Mouse (Mus musculus) liver, postnatal 0 days (tissue): Measurements from ENCODE around the gene Ccdc81. TPM values are rescaled to one million over a fixed set of nuclear protein-coding genes. Genes with fewer than 3 reads are reported as not detected.

Source experiments
- ATAC-seq: fragments of 200-750 bp; cut with Nextera tagmentation; 2 replicates; pipeline ENCODE4 v1.8.0; 2017; ENCODE audit warnings: mild to moderate bottlenecking, moderate library complexity
- DNase-seq: peaks from one replicate; pipeline ENCODE4 v3.0.0-alpha.2; 2016
- H3K27ac ChIP-seq: fragments of 300-500 bp; sonication (generic); 2 replicates; pipeline ENCODE4 v1.5.1; 2014; ENCODE audit warnings: antibody characterized with exemption, moderate library complexity, mild to moderate bottlenecking, low read depth
- H3K27me3 ChIP-seq: fragments of 300-500 bp; sonication (generic); 2 replicates; pipeline ENCODE4 v1.6.1; 2014; ENCODE audit warnings: low read length, control low read depth, mixed read lengths; ENCODE audit not compliant: insufficient read depth
- H3K36me3 ChIP-seq: fragments of 300-500 bp; sonication (generic); replicated peaks from 2 replicates; pipeline ENCODE4 v1.6.1; 2014; ENCODE audit warnings: mild to moderate bottlenecking, control low read depth, low read length, moderate library complexity, mixed read lengths; ENCODE audit not compliant: insufficient read depth
- H3K4me1 ChIP-seq: fragments of 300-500 bp; sonication (generic); 2 replicates; pipeline ENCODE4 v1.6.1; 2014; ENCODE audit warnings: antibody characterized with exemption, mild to moderate bottlenecking, control low read depth; ENCODE audit not compliant: insufficient read depth
- H3K4me2 ChIP-seq: fragments of 300-500 bp; sonication (generic); 2 replicates; pipeline ENCODE4 v1.6.1; 2014; ENCODE audit warnings: low read depth, mild to moderate bottlenecking, low read length, moderate library complexity, mixed read lengths
- H3K4me3 ChIP-seq: fragments of 300-500 bp; sonication (generic); 2 replicates; pipeline ENCODE4 v1.5.1; 2014; ENCODE audit warnings: low read depth, low read length
- H3K9ac ChIP-seq: fragments of 300-500 bp; sonication (generic); replicated peaks from 2 replicates; pipeline ENCODE4 v1.6.1; 2014; ENCODE audit warnings: mild to moderate bottlenecking, moderate library complexity
- H3K9me3 ChIP-seq: fragments of 300-500 bp; sonication (generic); 2 replicates; pipeline ENCODE4 v1.6.1; 2016; ENCODE audit warnings: mild to moderate bottlenecking, control low read depth, low read length, mixed read lengths
- CTCF ChIP-seq: sonication (generic); IDR thresholded peaks from 2 replicates; pipeline ENCODE4 v1.5.1; 2016; ENCODE audit warnings: antibody characterized with exemption, low read depth
- EP300 ChIP-seq: IDR thresholded peaks from 2 replicates; pipeline ENCODE4 v1.6.1; 2016; ENCODE audit warnings: antibody characterized with exemption, low read depth, mild to moderate bottlenecking
- WGBS: fragments of 180-500 bp; shearing (Covaris S2); extraction: QIAGEN DNeasy Blood & Tissue Kit; methylation state at CpG from one replicate; pipeline ENCODE4 v1.1.7; 2014; ENCODE audit not compliant: insufficient replicate concordance; 5-methylcytosine and 5-hydroxymethylcytosine counted together
- polyA plus RNA-seq: library from polyadenylated mRNA; unstranded; fragments of >200 nt; fragmentation: Nextera tagmentation; extraction: Ambion mirVana; gene quantifications from 2 replicates; pipeline ENCODE4 v1.2.1, GENCODE M21; 2015

The Ccdc81 gene
- polyA plus RNA-seq: not detected in 2 replicates

DNA sequence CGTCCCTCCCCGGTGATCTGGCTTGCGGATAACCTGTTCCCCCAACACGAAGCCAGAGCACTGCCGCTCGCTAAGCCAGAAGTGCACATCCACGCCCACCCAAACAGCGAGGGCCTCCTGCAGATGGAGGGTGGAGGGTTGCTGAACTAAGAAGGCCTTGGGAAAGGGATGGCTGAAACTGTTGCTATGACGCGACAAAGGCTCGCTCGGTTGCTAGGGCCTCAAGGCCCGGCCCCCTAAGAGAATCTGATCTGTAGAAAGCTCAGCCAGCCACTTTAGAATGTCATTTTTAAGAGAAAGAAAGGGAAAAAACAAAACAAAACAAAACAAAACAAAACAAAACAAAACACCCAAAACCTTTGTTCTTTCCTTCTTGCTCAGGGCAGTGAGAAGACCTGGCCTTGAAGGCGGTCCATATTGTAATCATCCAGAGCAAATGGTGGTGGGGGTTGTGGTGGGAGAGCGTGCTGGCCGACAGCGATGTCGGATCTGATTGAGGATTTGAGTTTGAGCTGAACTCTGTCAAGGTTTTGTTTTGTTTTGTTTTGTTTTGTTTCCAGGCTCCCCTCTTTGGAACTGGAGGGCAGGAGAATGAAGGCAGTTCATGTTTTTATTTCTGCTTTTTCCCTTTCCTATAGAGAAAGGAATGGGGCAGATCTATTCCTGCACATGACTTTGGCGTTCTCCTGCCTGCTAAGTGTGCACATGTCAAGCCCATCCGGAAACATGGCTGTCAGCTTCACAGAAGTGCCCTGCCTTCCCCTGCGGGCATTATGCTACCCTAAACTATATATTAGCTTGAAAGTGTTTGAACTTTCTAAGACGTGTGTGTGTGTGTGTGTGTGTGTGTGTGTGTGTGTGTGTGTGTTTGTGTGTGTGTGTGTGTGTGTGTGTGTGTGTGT is at the start of gene Ccdc81:
Ccdc81 (minus strand) TSS at position 188 of the 902 bp plus-strand sequence.
- ATAC-seq: no peak
- Histone ChIP-seq H3K27me3 (no peaks in the 10 kb centered on the region), H3K4me1 (no peaks in the 10 kb centered on the region), H3K9me3 (no peaks in the 10 kb centered on the region), H3K4me3 (no peak within 1 kb of the TSS), H3K36me3 (no peaks in the 10 kb centered on the region), H3K9ac (no peak within 1 kb of the TSS), H3K27ac (no peak within 1 kb of the TSS), H3K4me2 (no peak within 1 kb of the TSS)
- TF ChIP-seq EP300 (no peak), CTCF (no peak)
- DNase-seq: no peak
- WGBS: 57% methylated on average over 22 of the region's 22 CpGs

DNA sequence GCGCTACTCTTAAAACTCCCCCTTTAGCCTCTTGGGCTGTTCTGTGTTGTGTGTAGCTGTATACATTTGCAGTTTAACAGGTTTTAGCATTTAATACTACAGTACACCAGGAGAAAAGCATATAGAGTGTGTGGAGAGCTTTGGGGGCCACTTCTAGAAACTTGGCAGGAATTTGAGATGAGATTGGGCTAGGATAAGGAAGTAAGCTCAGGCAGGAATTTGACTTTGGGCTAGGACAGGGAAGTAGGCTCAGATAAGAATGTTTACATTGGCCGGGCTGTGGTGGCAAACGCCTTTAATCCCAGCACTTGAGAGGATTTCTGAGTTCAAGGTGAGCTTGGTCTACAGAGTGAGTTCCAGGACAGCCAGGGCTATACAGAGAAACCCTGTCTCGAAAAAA is 46.0 kb upstream of the Ccdc81 start:
- ATAC-seq: no peak
- no peaks in the 10 kb centered on the region for H3K4me1 ChIP-seq
- no peaks in the 10 kb centered on the region for H3K9me3 ChIP-seq
- 41% methylated on average over 4 of the region's 4 CpGs for WGBS
- H3K36me3 ChIP-seq: peaks cover 7% of the 10 kb centered on the region
- H3K27ac ChIP-seq: no peak overlapping the region
- no peak for DNase-seq
- no peak overlapping the region for H3K9ac ChIP-seq
- TF ChIP-seq CTCF (no peak), EP300 (no peak)
- H3K4me2 ChIP-seq: no peak overlapping the region
- H3K4me3 ChIP-seq: no peak overlapping the region
- H3K27me3 ChIP-seq: no peaks in the 10 kb centered on the region

DNA sequence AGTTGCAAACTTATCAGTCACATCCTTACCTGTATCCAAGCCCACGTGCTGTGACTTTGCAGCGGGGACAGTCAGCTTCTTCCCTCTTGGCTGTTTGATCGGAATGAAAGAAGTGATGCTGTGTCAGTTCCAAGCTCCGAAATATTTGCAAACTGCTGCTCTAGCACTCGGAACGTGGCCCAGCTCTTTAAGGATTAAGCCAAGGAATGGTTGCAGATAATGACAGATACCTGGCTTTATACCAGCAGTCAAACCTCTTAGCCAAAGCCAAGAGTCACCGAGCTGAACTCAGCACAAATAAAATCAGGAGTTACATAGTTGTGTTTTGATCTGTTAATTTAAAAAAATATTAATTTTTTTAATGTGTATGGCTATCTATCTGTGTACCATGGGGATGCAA is 44.6 kb upstream of the Ccdc81 start:
- no peaks in the 10 kb centered on the region for H3K9me3 ChIP-seq
- DNase-seq (no peak), ATAC-seq (no peak)
- H3K36me3 ChIP-seq: no peaks in the 10 kb centered on the region
- 75% methylated on average over 7 of the region's 7 CpGs for WGBS
- TF ChIP-seq CTCF: no peak
- TF ChIP-seq EP300: no peak
- no peak overlapping the region for H3K4me2 ChIP-seq
- no peak overlapping the region for H3K27ac ChIP-seq
- H3K9ac ChIP-seq: no peak overlapping the region
- H3K4me3 ChIP-seq: no peak overlapping the region
- no peaks in the 10 kb centered on the region for H3K27me3 ChIP-seq
- no peaks in the 10 kb centered on the region for H3K4me1 ChIP-seq

DNA sequence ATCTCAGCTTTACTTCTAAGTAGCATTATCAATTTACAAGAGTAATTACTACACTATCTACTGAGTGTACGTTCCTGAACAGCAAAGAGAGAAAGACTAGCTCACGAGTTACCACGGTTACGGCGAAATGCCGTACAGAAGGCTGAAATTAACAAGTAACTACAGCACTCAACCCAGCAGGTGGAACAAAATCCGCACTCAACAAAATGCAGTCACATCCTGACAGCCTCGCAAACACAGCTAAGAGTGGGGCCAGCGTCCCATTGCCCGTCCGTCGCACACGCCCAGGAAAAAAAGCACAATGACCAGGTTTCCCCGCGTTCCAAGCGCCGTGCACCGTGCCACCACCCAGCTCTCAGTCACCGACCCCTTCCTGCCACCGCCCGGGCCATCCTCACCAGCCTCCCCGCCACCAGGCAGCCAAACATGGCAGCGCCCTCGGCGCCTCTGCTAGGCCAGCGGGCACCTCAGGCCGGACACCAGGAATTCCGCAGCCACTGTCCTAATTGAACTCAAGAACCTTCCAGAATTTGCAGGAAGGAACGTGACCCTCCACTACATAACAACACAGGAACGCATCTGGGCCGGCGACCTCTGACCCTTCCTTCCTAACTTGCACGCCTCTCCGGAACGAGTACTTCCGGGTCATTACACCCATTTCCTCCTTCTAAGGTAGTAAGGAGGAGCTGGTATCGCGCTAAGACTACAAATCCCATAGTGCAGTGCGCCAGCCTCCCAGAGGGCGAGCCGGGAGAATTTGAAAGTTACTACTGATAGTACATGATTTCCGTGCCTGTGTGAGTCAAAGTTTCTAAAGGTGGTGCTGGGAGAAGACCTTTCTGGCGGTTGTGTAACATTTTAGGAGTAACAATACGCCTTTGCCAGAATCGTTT is 37.4 kb upstream of the Ccdc81 start, which contains the start of gene Hikeshi:
Hikeshi (minus strand) TSS at position 634 of the 893 bp plus-strand sequence.
- H3K4me1 ChIP-seq: peaks cover 10% of the 10 kb centered on the region
- H3K9ac ChIP-seq: peak within 1 kb of the TSS; percentile 74
- H3K4me3 ChIP-seq: peak within 1 kb of the TSS; percentile 85
- DNase-seq (peak; percentile 94), ATAC-seq (peak; percentile 100)
- WGBS: under 1% methylated on average over 45 of the region's 45 CpGs
- H3K27me3 ChIP-seq: no peaks in the 10 kb centered on the region
- H3K4me2 ChIP-seq: peak within 1 kb of the TSS; percentile 75
- no peaks in the 10 kb centered on the region for H3K9me3 ChIP-seq
- no peaks in the 10 kb centered on the region for H3K36me3 ChIP-seq
- peak; percentile 61; the same call in 1 of the 2 replicates for TF ChIP-seq EP300
- no peak for TF ChIP-seq CTCF
- H3K27ac ChIP-seq: peak within 1 kb of the TSS; percentile 86

DNA sequence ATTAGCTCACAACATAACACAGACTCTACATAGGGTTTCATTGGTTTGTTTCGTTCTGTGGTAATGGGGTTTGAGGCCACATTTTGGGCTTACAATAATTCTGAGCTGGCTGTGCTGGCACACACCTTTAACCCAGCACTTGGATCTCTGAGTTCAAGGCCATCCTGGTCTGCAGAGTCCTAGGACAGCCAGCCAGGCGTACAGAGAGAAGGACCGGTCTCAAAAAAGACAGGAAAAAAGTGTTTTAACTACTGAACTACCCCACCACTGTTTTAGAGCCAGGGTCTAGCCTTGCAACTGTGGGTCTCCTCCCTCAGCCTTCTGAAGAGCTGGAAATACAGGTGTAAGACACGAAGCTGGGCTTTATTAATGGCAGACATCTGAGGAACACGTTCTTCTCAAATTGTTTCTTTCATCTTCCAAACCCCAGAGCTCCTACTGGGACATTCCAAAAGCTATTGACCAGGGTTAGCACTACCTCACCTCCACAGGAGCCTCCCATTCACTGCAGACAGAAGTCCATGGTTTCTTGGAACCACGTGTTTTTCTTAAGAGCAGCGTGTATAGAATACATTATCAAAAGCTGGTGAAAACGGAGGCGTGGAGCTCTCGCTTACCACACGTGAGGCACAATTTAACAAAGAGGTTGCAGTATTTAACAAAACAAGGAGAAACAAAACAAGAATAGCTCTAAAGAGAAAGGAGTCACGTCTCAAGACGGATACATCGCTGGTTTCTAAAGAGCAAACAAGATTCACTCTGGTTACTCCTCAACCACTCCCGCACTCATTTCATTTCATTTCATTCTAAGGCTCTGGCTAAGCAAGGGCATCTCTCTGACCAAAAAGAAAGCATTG is 36.3 kb upstream of the Ccdc81 start:
- Histone ChIP-seq H3K4me2 (peak overlapping the region; percentile 72), H3K36me3 (no peaks in the 10 kb centered on the region; the same call in 1 of the 2 replicates), H3K4me1 (peaks cover 10% of the 10 kb centered on the region), H3K9ac (peak overlapping the region; percentile 74), H3K9me3 (no peaks in the 10 kb centered on the region), H3K27me3 (no peaks in the 10 kb centered on the region), H3K4me3 (peak overlapping the region; percentile 85), H3K27ac (no peak overlapping the region)
- WGBS: 50% methylated on average over 15 of the region's 15 CpGs
- no peak for ATAC-seq
- DNase-seq: no peak
- TF ChIP-seq CTCF (no peak), EP300 (no peak)
